Mouse (Mus musculus): Measurements from ENCODE around the gene Sympk.

The Sympk gene

GRCm38 (mm10) chr7:19007026-19007977 is 16.9 kb upstream of the Sympk start:
- no peak for DNase-seq (ENCODE audit: low read depth)

GRCm38 (mm10) chr7:19010581-19010980 is 13.6 kb upstream of the Sympk start:
- DNase-seq (ENCODE audit: low read depth): no peak

GRCm38 (mm10) chr7:19012025-19012621 is 12.1 kb upstream of the Sympk start:
- no peak for DNase-seq (ENCODE audit: low read depth)

GRCm38 (mm10) chr7:19012882-19013281 is 11.3 kb upstream of the Sympk start:
- DNase-seq (ENCODE audit: low read depth): no peak

GRCm38 (mm10) chr7:19014452-19014851 is 9.7 kb upstream of the Sympk start:
- DNase-seq (ENCODE audit: low read depth): no peak

- no peak for DNase-seq (ENCODE audit: low read depth)
Observed at GRCm38 (mm10) chr7:19016042-19016441, 8.1 kb upstream of the Sympk start.

GRCm38 (mm10) chr7:19017909-19018308 is 6.3 kb upstream of the Sympk start:
- DNase-seq (ENCODE audit: low read depth): no peak

GRCm38 (mm10) chr7:19021048-19021447 is 3.1 kb upstream of the Sympk start:
- no peak for DNase-seq (ENCODE audit: low read depth)

GRCm38 (mm10) chr7:19022189-19022958 is 1.8 kb upstream of the Sympk start:
- DNase-seq (ENCODE audit: low read depth): no peak

- no peak for DNase-seq (ENCODE audit: low read depth)
Observed at GRCm38 (mm10) chr7:19023357-19023814, 791 bp upstream of the Sympk start, which contains the start of gene Foxa3. Gene Foxa3, minus strand, starts transcription at chr7:19023538.

- DNase-seq (ENCODE audit: low read depth): no peak
Observed at GRCm38 (mm10) chr7:19024581-19025255, 541 bp downstream of the Sympk start.

GRCm38 (mm10) chr7:19028067-19028466 is 3.9 kb downstream of the Sympk start:
- no peak for DNase-seq (ENCODE audit: low read depth)

- DNase-seq (ENCODE audit: low read depth): no peak
Observed at GRCm38 (mm10) chr7:19029084-19029653, 5.0 kb downstream of the Sympk start.

- DNase-seq (ENCODE audit: low read depth): no peak
Observed at GRCm38 (mm10) chr7:19031641-19032040, 7.5 kb downstream of the Sympk start.

GRCm38 (mm10) chr7:19044616-19045015 is 20.4 kb downstream of the Sympk start:
- no peak for DNase-seq (ENCODE audit: low read depth)

GRCm38 (mm10) chr7:19046286-19047069 is 22.3 kb downstream of the Sympk start:
- DNase-seq (ENCODE audit: low read depth): no peak

- no peak for DNase-seq (ENCODE audit: low read depth)
Observed at GRCm38 (mm10) chr7:19048006-19048527, 23.9 kb downstream of the Sympk start.

GRCm38 (mm10) chr7:19049252-19049651 is 25.1 kb downstream of the Sympk start:
- DNase-seq (ENCODE audit: low read depth): no peak

- no peak for DNase-seq (ENCODE audit: low read depth)
Observed at GRCm38 (mm10) chr7:19050172-19050571, 26.0 kb downstream of the Sympk start.

- no peak for DNase-seq (ENCODE audit: low read depth)
Observed at GRCm38 (mm10) chr7:19051161-19051560, 27.0 kb downstream of the Sympk start.

All from fibroblast of lung, adult 2 months (primary cell).